Mouse (Mus musculus): Measurements from ENCODE around the gene Mtpn.

Gene Mtpn

DNA sequence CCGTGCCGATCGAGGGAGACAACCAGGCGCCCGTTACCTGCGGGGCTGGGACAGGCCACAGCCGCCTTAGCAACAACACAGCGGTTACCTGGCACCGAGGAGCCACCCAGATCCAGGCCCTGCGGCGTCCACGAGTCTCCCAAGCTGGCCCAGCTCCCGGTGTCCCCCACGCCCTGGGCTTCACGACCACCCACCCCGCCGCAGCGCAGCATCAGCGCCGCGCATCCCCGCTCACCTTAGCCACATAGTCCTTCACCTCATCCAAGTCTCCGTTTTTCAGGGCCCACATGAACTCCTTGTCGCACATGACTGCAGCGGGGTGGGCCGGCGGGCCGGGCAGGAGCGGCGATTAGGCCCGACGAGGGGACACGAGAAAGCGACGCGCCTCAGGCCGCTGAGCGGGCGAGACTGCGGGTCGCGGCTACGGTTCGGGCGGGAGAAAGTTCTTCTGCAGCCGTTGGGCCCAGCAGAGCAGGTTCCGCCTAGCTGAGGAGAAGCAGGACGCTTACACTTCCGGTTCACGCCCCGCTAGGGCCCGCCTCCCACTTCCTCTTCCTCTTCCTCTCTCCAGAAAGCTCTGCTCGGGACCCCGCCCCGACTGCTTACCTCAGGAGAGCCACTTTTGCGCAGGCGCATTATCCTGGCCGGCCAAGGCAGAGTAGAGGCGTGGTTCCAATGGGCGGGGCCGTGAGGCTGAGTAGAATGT is at the start of gene Mtpn:
Gene Mtpn, minus strand, starts transcription at position 585 of the 706 bp plus-strand sequence.
- peak; percentile 97 for DNase-seq

DNA sequence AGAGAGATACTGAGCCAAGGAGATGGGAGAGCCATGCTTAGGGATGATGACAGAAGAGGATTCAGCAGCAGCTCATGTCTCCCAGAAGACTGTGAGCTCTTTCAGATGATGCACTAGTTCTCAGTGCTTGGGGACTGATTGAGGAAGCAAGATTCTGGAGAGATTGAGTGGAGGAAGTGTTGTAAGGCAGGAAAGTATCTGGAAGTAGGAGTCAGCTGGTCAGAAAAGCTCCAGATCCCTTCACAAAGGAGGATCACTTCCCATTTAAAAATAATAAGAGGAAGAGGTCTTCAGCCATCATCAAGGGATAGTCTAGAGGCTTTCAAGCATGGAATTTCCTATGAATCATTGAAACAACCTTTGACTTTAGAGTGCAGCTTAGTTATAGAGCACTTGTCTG is 29.0 kb upstream of the Mtpn start:
- DNase-seq, result no peak

DNA sequence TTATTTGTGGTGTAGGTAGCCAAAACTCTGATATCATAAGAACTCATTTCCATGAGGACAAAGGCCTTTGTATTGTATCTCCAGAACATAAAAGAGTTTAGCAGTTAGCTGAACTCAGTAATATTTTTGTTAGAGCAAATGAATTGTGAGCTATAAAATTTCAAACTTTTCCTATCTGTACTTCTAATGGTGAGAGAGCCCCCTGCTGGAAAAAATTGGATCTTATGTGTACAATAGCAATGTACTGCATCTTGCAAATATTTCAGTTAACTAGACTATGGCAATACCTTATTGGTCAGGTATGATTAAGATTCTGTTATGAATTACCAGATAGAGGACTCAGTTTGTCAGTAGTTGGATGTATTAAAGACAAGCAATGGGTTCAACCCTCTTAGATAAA is 28.1 kb upstream of the Mtpn start:
- DNase-seq, result peak in 1 of 2 experiments; percentile 22

DNA sequence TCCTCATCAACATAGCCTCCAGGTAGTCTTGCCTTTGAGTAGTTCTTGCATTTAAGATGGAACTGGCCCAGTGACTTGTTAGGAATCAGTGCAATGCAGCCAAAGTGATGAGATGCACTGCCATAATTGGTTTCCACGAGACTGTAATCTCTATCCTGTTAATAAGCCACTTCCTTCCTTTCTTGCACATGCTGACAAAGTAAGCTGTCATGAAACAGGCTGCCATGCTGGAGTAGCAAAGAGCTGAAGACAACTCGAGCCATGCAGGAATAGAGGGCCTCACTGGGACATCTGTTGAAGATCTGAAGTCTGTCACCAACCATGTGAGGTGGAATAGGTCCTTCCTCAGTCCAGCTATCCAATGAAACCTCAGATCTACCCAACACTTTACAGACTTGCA is 20.3 kb upstream of the Mtpn start:
- no peak for DNase-seq

DNA sequence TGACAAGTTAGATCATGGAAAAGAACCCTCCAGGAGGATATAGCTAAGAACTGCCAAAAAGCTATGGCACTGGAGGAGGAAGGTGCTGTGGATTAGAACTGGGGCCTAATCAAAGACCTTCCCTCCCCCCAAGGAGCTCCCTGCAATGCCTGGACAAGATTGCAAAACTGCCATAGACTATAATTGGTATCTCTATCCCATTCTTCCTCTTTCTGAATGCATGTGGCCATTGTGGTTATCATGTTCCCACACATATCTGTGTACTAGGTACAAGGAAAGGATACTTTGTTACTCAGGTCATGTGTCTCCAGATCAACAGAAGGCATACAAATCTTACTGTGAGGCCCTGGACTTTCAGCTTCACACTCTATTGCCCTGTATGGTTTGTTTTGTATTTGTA is 4.7 kb upstream of the Mtpn start:
- DNase-seq, result no peak

DNA sequence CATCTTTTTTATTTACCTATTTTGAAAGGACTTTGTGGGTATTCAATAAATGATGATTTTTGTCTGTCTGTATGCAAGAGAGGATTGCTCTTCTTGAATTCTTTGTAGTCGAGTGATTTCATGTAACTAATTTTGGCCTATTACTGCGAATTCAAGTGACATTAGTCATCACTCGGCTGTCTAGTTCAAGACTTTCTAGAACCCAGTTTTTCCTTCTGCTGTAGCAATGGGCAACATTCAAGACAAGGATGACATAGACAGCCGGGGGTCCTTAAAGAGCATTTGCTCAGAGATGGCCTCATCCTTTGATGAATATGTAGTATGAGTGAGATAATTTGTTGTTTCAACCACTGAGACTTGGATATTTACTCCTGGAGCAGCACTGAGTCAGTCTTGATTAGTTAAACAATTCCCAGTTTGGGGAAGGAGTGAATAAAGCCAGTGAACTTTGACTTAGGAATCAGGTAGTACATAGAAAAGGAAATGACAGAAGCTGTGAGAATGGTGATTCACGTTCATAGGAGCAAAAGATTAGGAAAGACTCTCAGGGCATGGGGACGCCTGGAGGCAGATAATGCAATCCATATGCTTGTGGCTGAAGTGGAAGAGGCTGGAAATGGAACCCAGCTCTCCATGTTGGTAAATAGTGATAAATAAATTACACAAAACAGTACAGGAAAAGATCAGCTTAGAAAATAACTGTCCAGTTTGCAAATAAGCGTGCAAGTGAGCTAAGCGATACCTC is 3.1 kb upstream of the Mtpn start:
- DNase-seq, result no peak

DNA sequence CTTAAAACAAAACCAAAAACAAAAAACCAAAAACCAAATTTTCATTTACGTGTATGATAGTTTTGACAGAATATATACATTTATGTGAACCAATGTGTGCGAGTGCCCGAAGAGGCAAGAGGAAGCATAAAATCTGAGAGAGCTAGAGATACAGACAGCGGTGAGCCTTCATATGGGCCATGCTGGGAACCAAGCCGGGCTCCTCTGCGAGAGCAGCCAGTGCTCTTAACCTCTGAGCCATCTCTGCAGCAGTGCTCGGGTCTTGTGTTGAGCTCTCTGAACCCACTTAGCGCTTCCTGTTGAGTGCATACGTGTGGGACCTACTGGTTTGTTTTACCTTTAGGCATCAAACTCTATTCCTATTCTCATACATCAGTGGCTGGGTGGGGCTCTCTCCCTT is 689 bp upstream of the Mtpn start:
- DNase-seq, result no peak

DNA sequence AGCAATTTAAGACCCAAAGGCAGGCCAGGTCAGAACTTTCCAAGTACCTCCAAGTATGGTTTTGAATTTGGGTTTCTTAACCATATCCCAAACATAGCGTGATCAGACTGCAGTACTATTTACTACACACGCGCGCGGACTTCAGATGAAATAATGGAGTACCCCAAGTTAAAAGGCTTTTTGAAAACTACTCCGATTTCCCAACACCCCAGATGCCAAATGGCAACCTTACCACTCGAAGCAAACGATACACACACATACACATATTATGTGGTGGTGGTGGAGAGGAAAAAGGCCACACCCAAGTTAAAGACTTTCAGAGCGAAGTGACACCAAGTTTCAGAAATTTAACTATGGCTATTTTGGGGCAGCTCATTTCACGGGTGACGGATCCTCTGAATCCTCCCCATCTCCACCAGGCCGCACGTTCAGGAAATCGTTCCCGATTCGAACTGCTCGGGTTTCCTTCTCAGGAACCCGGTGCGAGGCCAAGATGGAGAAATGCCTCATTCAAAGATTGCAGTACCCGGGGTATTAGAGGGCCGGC is 858 bp downstream of the Mtpn start:
- DNase-seq, result peak in 1 of 2 experiments; percentile 47

DNA sequence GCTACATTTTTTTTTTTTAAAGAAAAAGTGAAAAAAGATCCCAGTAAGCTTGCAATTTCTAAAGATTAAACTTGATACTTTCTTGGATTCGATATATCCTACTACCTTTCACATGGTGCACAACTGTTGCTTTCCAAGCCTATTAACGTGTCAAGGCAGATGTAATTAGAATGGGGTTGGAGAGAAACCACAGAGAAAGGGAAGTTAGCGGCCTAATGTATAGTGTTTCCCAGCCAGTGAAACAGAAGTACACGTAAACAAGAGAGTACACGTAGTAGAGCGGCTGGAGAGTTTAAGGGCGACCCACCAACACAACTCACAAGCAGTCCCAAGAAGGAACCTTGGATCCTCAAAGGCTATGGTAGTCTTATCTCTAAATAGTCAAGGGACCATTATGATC is 3.7 kb downstream of the Mtpn start:
- DNase-seq, result no peak

DNA sequence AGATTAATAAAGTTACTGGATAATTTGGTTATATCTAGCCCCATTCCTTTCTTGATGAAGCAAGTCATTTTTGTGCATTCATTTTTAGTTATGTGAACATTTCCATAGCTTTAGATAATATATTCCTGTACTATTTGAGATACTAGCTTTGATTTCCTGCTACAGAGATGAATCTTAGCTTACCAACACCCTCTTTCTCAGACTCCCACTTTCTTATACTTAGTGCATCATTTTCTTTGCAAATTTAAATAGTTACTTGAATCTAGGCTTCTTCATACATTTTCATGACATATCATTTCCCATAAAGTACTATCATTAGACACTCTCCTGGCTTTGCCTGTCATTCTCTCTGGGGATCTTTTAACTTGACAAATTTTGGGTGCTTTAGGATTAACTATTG is 26.3 kb downstream of the Mtpn start:
- no peak for DNase-seq

DNA sequence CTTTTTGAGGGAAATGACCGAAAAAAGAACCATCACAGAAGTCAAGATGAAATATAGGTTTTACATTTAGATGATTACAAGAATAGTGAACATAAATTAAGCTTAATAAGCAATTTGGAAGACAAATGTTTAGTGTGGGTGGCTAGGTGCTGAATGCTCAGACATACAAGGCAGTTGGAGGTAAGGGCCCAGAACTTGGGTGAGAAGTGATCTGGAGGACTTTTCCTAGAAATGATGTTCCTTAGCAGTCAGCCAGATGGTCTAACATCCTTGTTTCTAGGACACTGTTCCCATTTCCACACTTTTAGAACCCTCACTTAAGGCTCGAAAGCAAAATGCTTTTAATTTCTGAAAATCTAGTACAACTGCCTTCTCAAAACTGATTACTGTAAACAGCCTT is 34.9 kb downstream of the Mtpn start:
- no peak for DNase-seq

DNA sequence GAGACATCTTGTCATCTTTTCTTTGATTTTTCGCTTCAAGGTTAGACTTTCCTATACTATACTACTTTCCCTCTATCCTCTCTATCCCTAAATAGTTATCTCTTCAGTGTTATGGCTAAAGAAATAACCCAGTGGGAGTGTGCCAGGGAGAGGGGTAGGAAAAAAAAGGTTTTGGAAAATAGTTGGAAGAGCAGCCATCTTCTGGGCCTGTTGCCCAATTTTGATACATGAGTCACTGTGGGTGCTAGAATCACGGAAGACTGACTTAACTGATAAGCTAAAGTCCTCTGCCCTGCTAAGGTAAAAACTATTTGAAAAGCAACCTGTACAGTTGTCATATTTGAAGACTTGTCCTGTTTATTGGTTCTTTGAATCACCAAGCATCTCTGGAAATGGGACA is 36.8 kb downstream of the Mtpn start:
- DNase-seq, result no peak

DNA sequence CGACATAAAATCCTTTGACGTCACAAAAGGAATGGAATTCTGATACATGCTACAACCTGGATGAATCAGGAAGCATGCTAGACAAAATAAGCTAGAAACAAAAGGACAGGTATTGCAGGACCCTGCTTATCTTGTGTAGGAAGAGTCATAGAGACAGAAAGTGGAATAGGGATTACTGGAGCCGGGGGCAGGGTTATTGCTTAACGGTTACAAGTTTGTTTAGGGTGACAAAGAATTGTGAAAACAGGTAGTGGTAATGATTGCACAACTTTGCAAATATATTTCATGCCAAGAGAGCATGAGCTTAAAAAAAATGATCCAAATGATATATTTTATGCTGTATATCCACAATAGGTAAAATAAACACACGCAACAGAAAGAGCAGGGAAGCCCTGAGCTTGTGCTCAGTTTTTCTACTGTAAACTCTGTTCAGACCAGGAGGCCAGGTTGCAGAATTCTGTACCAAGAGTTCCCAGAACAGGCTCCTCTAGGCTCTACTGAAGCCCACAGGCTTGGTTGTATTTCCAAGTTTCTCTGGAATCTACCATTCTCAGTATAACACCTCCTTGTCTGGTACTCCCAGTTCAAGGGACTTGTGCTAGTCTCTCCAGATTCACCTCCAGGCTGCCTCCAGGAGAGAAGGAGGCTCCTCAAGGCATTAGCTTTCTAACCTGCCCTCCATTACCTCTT is 39.6 kb downstream of the Mtpn start:
- DNase-seq, result no peak

DNA sequence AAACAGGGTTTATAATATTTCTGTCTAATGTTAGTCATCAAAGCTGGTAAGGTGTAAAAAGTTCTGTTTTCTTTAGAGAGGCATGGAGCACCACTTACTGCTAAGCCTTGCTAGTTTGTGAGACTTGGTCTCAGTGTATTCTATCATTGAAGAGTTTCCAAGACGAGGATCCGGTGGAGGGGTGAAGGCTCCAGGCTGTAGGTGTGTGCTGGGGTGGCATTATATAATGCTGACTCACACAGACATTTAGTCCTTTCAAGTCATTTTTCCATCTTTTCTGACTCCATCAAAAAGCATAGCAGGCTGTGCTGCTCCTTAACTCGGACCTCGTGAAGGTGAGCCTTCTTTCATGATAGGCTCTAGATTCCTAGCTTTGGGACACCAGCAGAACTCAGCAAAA is 42.3 kb downstream of the Mtpn start:
- no peak for DNase-seq

DNA sequence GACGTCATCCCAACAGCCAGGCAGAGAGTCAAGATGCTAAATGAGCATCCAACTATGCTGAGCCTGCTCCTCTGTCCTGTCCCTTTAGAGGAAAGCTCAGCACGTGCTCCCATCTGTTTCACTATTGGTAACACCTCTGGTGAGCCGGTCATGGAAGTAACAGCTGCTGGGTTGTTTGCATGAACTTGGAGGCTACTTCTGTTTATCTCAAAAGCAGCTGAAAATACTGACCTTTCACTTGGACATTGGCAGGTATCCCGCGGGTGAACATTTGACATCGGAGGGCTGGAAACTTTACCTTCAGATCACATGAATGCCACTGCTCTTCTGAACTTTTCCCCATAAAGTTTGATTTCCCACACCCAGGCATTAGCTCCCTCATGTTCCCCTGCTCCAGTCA is 45.8 kb downstream of the Mtpn start:
- no peak for DNase-seq

DNA sequence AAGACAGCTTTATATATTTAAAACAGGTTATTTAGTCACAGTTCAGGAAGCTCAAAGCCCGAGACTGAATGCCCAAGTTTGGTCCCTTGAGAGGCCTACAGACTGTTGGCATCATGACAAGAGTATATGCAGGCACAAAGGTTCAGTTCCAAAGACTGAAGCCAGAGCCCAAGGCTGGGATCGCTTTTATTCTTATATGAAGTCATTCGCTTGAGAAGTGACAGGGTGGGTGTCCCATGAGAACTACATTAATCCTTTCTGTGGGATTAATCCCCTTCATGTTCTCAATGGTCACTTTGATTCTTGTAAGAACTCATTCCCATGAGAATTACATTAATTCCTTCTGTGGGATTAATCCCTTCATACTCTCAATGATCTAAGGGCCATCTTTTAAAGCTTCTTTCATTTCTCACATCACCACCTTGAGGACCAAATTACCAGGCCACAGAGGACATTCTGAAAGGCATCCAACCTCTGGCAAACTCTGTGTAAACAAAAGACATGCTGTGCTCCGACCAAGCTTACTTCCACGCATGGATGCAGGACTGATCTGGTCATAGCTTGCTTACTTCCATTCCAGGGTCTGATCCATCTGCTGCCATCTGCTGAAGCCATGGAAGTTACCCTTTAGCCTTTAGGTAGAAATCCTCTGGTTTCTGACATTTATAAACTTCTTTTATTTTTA is 59.9 kb downstream of the Mtpn start:
- no peak for DNase-seq

DNA sequence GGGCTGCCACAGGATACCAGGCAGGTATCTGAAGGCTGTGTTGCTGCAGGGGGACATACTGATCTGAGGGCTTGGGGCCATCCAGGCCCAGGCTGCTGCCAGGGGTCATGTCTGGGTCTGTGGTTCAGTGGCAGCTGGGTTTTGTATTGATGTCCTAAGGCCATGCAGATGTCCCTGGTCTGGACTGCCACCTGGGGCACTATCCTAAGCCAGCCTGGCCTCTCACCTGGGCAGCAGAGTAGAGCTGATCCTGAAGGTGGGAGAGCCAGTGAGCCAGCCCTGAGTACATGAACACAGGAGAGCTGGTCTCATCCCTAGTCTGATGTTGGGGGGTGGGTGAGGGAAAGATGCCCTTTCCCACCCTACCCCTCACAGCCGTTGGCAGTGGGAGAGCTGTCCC is 62.9 kb downstream of the Mtpn start:
- no peak for DNase-seq

DNA sequence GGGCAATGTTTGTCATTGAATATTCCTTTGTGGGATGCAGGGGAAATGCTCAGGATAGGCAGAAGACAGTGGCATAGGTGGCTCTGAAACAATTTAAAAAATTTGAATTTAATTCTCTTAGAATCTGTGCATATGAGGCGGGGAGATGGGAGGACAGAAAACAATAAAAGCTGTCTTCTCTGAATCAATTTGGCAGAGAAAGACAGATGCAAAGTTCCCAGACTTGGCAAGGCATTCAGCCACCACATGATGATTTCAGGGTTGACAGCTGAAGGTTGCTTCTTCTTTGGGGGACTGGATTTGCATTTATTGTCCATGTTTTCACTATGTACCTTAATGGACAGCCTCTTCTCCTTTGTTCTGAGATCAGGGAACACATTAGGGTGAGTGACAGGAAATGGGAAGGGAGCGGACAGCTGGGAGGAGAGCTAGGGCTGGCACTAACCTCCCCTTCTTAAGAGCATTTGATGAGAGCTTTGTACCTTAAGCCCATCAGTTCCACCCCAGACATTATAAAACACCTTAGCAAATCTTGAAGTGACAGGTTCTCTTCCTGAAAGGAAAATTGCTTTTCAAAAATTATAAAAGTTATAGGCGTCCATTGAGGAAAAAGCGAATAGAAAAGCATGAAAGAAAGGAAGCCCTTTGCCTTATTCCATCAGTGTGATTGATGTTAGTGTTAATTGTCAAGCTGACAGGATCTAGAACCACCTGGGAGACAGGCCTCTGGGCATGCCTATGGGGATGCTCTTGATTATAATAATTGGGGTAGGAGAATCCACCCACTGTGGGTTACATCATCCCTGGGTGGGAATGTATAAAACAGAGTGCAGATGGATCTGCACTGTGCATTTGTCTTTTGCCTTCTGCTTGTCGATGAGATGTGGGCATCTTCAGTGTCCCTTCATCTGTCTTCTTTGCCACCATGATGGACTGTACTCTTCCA is 76.0 kb downstream of the Mtpn start:
- no peak for DNase-seq

DNA sequence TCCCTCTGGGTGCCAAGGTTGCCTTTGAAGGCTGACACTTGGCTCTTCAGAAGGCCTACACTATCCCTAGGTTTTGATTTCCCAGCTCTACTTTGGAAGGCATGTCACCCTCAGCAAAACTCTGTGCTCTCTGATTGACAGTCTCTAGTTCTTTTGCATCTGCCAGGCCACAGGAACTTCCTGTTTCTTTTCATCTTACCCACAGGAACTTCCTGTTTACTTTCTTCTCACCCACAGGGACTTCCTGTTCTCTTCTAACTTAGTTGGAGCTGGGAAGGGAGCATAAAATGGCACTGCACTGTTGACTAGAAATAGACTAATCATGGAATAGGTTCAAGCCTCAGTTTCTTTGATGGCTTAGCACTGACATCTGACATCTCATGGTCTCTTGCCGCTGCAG is 77.2 kb downstream of the Mtpn start:
- DNase-seq, result no peak
